Mouse (Mus musculus): ENCODE measurements around the gene Naa15. TPM values are rescaled to one million over a fixed set of nuclear protein-coding genes. Genes with fewer than 3 reads are reported as not detected.

The Naa15 gene
- 10 to 100 TPM; 32.6 to 34.3 TPM for total RNA-seq (2023)

DNA sequence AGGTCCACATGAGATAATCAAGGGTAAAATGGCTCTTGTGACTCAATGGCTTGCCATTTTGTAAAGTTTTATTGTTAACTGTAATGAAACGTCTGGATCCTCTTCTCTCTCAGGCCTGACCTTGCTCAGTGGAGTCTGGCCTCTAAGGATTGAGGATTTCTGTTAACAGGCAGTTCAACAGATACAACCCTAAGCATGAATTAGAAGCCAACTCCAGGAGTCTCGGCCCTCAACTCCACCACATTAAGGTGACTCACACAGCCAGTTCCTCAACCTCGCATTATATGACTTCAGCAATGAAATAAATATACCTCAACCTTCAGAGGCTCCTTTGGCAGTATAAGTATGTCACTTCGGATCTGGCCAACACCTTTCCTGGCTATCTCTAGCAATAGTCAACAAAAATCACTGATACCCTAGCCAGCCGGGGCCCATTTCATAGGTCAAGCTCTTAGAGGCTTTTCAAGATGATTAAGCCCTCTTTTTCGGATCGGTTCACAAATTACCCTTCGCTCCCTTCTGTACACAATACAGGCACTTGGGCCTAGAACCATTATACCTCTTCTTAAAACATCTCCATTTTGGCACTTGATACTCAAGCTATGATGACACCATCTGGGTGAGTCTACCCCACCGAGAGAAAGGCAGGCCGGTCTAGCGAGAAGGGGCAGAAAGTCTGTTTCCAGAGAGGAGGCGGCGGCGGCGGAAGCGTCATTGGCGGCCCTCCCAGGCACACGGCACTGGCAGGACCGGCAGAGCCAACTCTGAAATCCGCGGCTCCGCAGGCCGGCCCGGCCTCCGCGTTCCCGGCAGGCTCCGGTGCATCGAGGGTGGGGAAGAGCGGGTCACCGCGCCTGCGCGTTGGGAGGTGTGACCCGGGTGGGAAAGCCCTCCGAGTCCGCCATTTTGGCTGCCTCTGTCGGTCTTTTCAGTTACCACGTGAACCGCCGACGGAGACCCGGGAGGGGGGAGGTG is at the start of gene Naa15:
Gene Naa15, plus strand, starts transcription at position 51 of the 975 bp plus-strand sequence.

DNA sequence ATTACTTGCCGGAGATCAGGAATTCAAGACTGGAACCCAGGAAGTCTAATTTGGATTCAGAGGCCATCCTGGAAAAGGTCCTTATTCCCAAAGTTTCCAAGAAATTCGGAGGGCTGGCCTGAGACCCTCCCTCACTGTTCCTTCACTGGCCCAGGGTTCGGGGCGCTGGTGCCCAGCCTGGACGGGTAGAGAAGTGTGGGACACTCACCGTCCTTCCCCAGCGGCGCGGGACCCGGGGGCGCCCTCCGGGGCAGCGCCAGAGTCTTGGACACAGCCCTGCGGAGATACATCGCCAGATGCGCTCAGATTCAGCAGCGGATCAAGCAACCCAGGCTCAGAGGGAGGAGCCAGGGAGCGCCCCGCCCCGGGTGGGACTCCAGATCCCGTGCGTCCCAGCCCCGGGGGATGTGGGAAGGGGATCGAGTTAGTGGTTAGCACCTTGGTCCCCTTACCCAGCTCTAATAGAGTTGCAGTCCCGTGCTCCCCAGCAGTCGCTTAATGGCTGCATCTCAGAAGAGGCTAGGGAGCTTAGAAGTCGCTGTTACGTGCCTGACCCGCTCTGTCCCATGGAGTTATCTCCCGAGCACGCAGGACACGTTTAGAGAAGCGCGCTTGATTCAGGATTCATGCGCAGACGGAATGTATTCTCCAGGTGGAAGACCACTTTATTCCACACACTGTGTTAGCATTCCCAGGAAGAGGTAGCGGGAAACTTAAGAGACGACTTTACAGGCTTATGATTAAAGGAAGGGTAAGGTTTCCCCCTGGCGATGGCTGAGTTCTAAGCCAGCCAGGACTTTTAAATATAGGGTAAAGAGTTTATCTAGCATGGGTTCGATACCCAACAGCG is 18.5 kb upstream of the Naa15 start, which contains the start of gene Mgarp:
Gene Mgarp, minus strand, starts transcription at position 520 of the 850 bp plus-strand sequence.

GRCm38 (mm10) chr3:51408561-51409183 is 6.3 kb upstream of the Naa15 start, which contains the start of gene Ndufc1:
Gene Ndufc1 (minus strand): TSS chr3:51408988.

GRCm38 (mm10) chr3:51483741-51484359 is 68.9 kb downstream of the Naa15 start, which contains the start of gene Rab33b:
Gene Rab33b (plus strand): TSS chr3:51483920.

Other genes starting within 250 kb of the Naa15 start
- gene Noct, start 190.7 kb upstream of the Naa15 start, total RNA-seq (2023): 10 to 100 TPM; 14.7 to 17.0 TPM
- gene Elf2, start 74.5 kb upstream of the Naa15 start, total RNA-seq (2023): 10 to 100 TPM; 69.9 to 77.5 TPM
- gene Mgarp, start 18.4 kb upstream of the Naa15 start, total RNA-seq (2023): not detected
- gene Ndufc1, start 6.2 kb upstream of the Naa15 start, total RNA-seq (2023): 10 to 100 TPM; 63.3 to 84.2 TPM
- 10 to 100 TPM; 16.0 to 20.6 TPM for gene Rab33b, start 68.8 kb downstream of the Naa15 start, total RNA-seq (2023)
- gene Setd7, start 145.7 kb downstream of the Naa15 start, total RNA-seq (2023): 10 to 100 TPM; 38.2 to 39.6 TPM
- 100 to 1,000 TPM; 175 to 200 TPM for gene Mgst2, start 245.2 kb downstream of the Naa15 start, total RNA-seq (2023)

Data from neutrophil, adult 83 days (primary cell).